Mouse (Mus musculus) small intestine, adult 2 months (tissue): ENCODE results near the gene Coasy. TPM values are rescaled to one million over a fixed set of nuclear protein-coding genes. Genes with fewer than 3 reads are reported as not detected.

Source experiments
- H3K27ac ChIP-seq: fragments of 200-500 bp; 2 replicates; pipeline ENCODE4 v1.5.1; 2012; ENCODE audit warnings: low read depth, low read length, control low read depth, inconsistent platforms; ENCODE audit not compliant: insufficient read depth
- H3K27me3 ChIP-seq: fragments of 200-500 bp; 2 replicates; pipeline ENCODE4 v1.6.1; 2012; ENCODE audit warnings: mild to moderate bottlenecking, moderate library complexity, low read length, inconsistent platforms; ENCODE audit not compliant: control insufficient read depth, insufficient read depth
- H3K36me3 ChIP-seq: fragments of 200-500 bp; 2 replicates; pipeline ENCODE4 v1.6.1; 2012; ENCODE audit warnings: mild to moderate bottlenecking, low read length, control low read depth, inconsistent platforms; ENCODE audit not compliant: control insufficient read depth, insufficient read depth
- H3K4me1 ChIP-seq: fragments of 200-500 bp; 2 replicates; pipeline ENCODE4 v1.6.1; 2012; ENCODE audit warnings: low read length, inconsistent platforms, mixed read lengths; ENCODE audit not compliant: control insufficient read depth, insufficient read depth, insufficient read length
- H3K4me3 ChIP-seq: fragments of 200-500 bp; 2 replicates; pipeline ENCODE4 v1.5.1; 2012; ENCODE audit warnings: low read depth, mild to moderate bottlenecking, control low read depth, inconsistent platforms, low read length, moderate library complexity
- CTCF ChIP-seq: fragments of 200-500 bp; IDR thresholded peaks from 2 replicates; pipeline ENCODE4 v1.5.1; 2012; ENCODE audit warnings: low read depth, mild to moderate bottlenecking, control low read depth, inconsistent platforms, low read length, moderate library complexity, mixed read lengths; ENCODE audit not compliant: insufficient replicate concordance, insufficient read length; ENCODE audit errors: extremely low read depth
- POLR2A ChIP-seq: fragments of 200-500 bp; IDR thresholded peaks from 2 replicates; pipeline ENCODE4 v1.6.1; 2012; ENCODE audit warnings: low read depth, mild to moderate bottlenecking, control low read depth, inconsistent platforms, low read length, moderate library complexity
- WGBS: fragments of 180-500 bp; shearing (Covaris S2); methylation state at CpG from one replicate; pipeline ENCODE4 v1.1.7; 2018; 5-methylcytosine and 5-hydroxymethylcytosine counted together
- polyA plus RNA-seq: library from polyadenylated mRNA; depleted of rRNA; stranded (reverse); fragments of >200 nt; gene quantifications from 2 replicates; pipeline ENCODE4 v1.2.3, GENCODE M21; 2012; rRNA removed

Gene Coasy
- polyA plus RNA-seq, 1 experiment, result 38.9 TPM

- TF ChIP-seq CTCF (no peak), POLR2A (no peak)
- WGBS, result 49% methylated on average over 12 of the region's 12 CpGs
- Histone ChIP-seq H3K27ac (no peak overlapping the region), H3K4me1 (peaks cover 6% of the 10 kb centered on the region), H3K27me3 (no peaks in the 10 kb centered on the region), H3K36me3 (no peaks in the 10 kb centered on the region), H3K4me3 (no peak overlapping the region)
These were observed 50.7 kb downstream of the Coasy start for GRCm38 (mm10) chr11:101133037-101133436.

GRCm38 (mm10) chr11:101134217-101134865 is 52.0 kb downstream of the Coasy start:
- Histone ChIP-seq H3K4me3 (no peak overlapping the region), H3K4me1 (peaks cover 6% of the 10 kb centered on the region), H3K27ac (no peak overlapping the region), H3K27me3 (no peaks in the 10 kb centered on the region), H3K36me3 (no peaks in the 10 kb centered on the region)
- 64% methylated on average over 13 of the region's 13 CpGs for WGBS
- no peak for TF ChIP-seq POLR2A
- TF ChIP-seq CTCF, result no peak

Other genes starting within 250 kb of the Coasy start
- 9.6 and 10.8 TPM in 2 replicates for gene Stat5b, start 231.8 kb upstream of the Coasy start, polyA plus RNA-seq
- gene Stat5a, start 223.2 kb upstream of the Coasy start, polyA plus RNA-seq, result 6.9 and 7.4 TPM in 2 replicates
- gene Stat3, start 143.0 kb upstream of the Coasy start, polyA plus RNA-seq, result 55.2 and 106 TPM in 2 replicates
- 27.4 and 42.8 TPM in 2 replicates for gene Cavin1, start 111.7 kb upstream of the Coasy start, polyA plus RNA-seq
- 43.5 and 69.5 TPM in 2 replicates for gene Atp6v0a1, start 73.1 kb upstream of the Coasy start, polyA plus RNA-seq
- gene Naglu, start 12.6 kb upstream of the Coasy start, polyA plus RNA-seq, result 11.8 and 19.1 TPM in 2 replicates
- gene Hsd17b1, start 4.2 kb upstream of the Coasy start, polyA plus RNA-seq, result 0.20 and 0.28 TPM in 2 replicates
- gene Mlx, start 4.7 kb downstream of the Coasy start, polyA plus RNA-seq, result 54.1 and 100 TPM in 2 replicates
- 0.22 and 0.46 TPM in 2 replicates for gene Psmc3ip, start 12.9 kb downstream of the Coasy start, polyA plus RNA-seq
- gene Retreg3, start 37.3 kb downstream of the Coasy start, polyA plus RNA-seq, result 27.3 and 55.0 TPM in 2 replicates
- gene Tubg1, start 37.4 kb downstream of the Coasy start, polyA plus RNA-seq, result 13.2 and 16.2 TPM in 2 replicates
- 1.1 and 2.2 TPM in 2 replicates for gene Tubg2, start 73.3 kb downstream of the Coasy start, polyA plus RNA-seq
- 2.7 and 2.8 TPM in 2 replicates for gene Cntnap1, start 88.0 kb downstream of the Coasy start, polyA plus RNA-seq
- gene Plekhh3, start 88.8 kb downstream of the Coasy start, polyA plus RNA-seq, result 33.0 and 84.5 TPM in 2 replicates
- 18.4 and 25.7 TPM in 2 replicates for gene Ccr10, start 92.9 kb downstream of the Coasy start, polyA plus RNA-seq
- 7.9 and 20.0 TPM in 2 replicates for gene Ezh1, start 143.9 kb downstream of the Coasy start, polyA plus RNA-seq
- gene Ramp2, start 163.5 kb downstream of the Coasy start, polyA plus RNA-seq, result 15.1 and 25.8 TPM in 2 replicates
- gene Vps25, start 171.1 kb downstream of the Coasy start, polyA plus RNA-seq, result 28.9 and 64.8 TPM in 2 replicates
- gene Wnk4, start 178.0 kb downstream of the Coasy start, polyA plus RNA-seq, result 3.0 and 7.9 TPM in 2 replicates
- gene Cntd1, start 196.4 kb downstream of the Coasy start, polyA plus RNA-seq, result 0.09 and 0.20 TPM in 2 replicates
- 174 and 479 TPM in 2 replicates for gene Coa3, start 196.5 kb downstream of the Coasy start, polyA plus RNA-seq
- gene Becn1, start 219.7 kb downstream of the Coasy start, polyA plus RNA-seq, result 157 and 163 TPM in 2 replicates
- gene Psme3, start 233.6 kb downstream of the Coasy start, polyA plus RNA-seq, result 19.9 and 36.7 TPM in 2 replicates
- 2.7 and 5.9 TPM in 2 replicates for gene Aoc2, start 242.5 kb downstream of the Coasy start, polyA plus RNA-seq
- 6.6 and 8.9 TPM in 2 replicates for gene Aoc3, start 248.0 kb downstream of the Coasy start, polyA plus RNA-seq